Mouse (Mus musculus): ENCODE measurements at regions not wholly inside any gene's neighbourhood (a gene's known extent, or its start where the extent isn't known, plus 50 kb on each side); places are given as distances from the start of the nearest gene placed in this dataset.
A peak's percentile ranks its signal among the peaks of the same experiment; 100 is the strongest.

- H3K27me3 ChIP-seq: no peaks in the 10 kb centered on the region
- H3K9ac ChIP-seq: no peak overlapping the region
- no peak overlapping the region for H3K4me3 ChIP-seq
- no peak for ATAC-seq (replicated peaks; ENCODE audit: insufficient number of reproducible peaks, insufficient read depth, low FRiP score, low read depth)
- H3K36me3 ChIP-seq: no peaks in the 10 kb centered on the region
- no peaks in the 10 kb centered on the region for H3K9me3 ChIP-seq (replicated peaks)
- H3K4me2 ChIP-seq: no peak overlapping the region
- H3K27ac ChIP-seq: no peak overlapping the region
- peaks cover 10% of the 10 kb centered on the region for H3K4me1 ChIP-seq (replicated peaks)
Observed at GRCm38 (mm10) chr5:91744389-91744788, 218.5 kb downstream of the Rchy1 start.

GRCm38 (mm10) chr5:91740159-91740537 is 222.7 kb downstream of the Rchy1 start:
- H3K4me3 ChIP-seq: no peak overlapping the region
- no peak for ATAC-seq (replicated peaks; ENCODE audit: insufficient number of reproducible peaks, insufficient read depth, low FRiP score, low read depth)
- no peak overlapping the region for H3K9ac ChIP-seq
- WGBS: 34% methylated on average over 4 of the region's 4 CpGs
- H3K27ac ChIP-seq: peak overlapping the region; percentile 79
- H3K4me2 ChIP-seq: peak overlapping the region; percentile 24
- no peaks in the 10 kb centered on the region for H3K27me3 ChIP-seq
- no peaks in the 10 kb centered on the region for H3K9me3 ChIP-seq (replicated peaks)
- H3K36me3 ChIP-seq: no peaks in the 10 kb centered on the region
- peaks cover 11% of the 10 kb centered on the region for H3K4me1 ChIP-seq (replicated peaks)

- Histone ChIP-seq H3K4me3 (no peak overlapping the region), H3K4me2 (peak overlapping the region; percentile 24), H3K4me1 (replicated peaks) (peaks cover 11% of the 10 kb centered on the region), H3K9me3 (replicated peaks) (no peaks in the 10 kb centered on the region), H3K9ac (no peak overlapping the region), H3K27me3 (no peaks in the 10 kb centered on the region), H3K27ac (peak overlapping the region; percentile 79), H3K36me3 (no peaks in the 10 kb centered on the region)
- ATAC-seq (replicated peaks; ENCODE audit: insufficient number of reproducible peaks, insufficient read depth, low FRiP score, low read depth): peak; percentile 76; the same call in 1 of the 2 replicates
- WGBS: 25% methylated on average over 16 of the region's 16 CpGs
Observed at GRCm38 (mm10) chr5:91739433-91740158, 222.2 kb downstream of the Parm1 start.

- Histone ChIP-seq H3K4me2 (no peak overlapping the region), H3K36me3 (no peaks in the 10 kb centered on the region), H3K4me1 (replicated peaks) (no peaks in the 10 kb centered on the region), H3K9me3 (replicated peaks) (no peaks in the 10 kb centered on the region), H3K27me3 (no peaks in the 10 kb centered on the region), H3K27ac (no peak overlapping the region), H3K4me3 (no peak overlapping the region), H3K9ac (no peak overlapping the region)
- no peak for ATAC-seq (replicated peaks; ENCODE audit: insufficient number of reproducible peaks, insufficient read depth, low FRiP score, low read depth)
- 84% methylated on average over 5 of the region's 5 CpGs for WGBS
Observed at GRCm38 (mm10) chr5:91732002-91732401, 214.6 kb downstream of the Parm1 start.

- Histone ChIP-seq H3K9me3 (replicated peaks) (no peaks in the 10 kb centered on the region), H3K9ac (no peak overlapping the region), H3K4me1 (replicated peaks) (no peaks in the 10 kb centered on the region), H3K4me2 (no peak overlapping the region), H3K4me3 (no peak overlapping the region), H3K27ac (no peak overlapping the region), H3K36me3 (no peaks in the 10 kb centered on the region), H3K27me3 (no peaks in the 10 kb centered on the region)
- no peak for ATAC-seq (replicated peaks; ENCODE audit: insufficient number of reproducible peaks, insufficient read depth, low FRiP score, low read depth)
- WGBS: 74% methylated on average over 5 of the region's 5 CpGs
Observed at GRCm38 (mm10) chr5:91731155-91731554, 213.7 kb downstream of the Parm1 start.

GRCm38 (mm10) chr5:91729868-91730267 is 212.5 kb downstream of the Parm1 start:
- H3K4me1 ChIP-seq (replicated peaks): no peaks in the 10 kb centered on the region
- H3K27me3 ChIP-seq: no peaks in the 10 kb centered on the region
- H3K4me2 ChIP-seq: no peak overlapping the region
- H3K9me3 ChIP-seq (replicated peaks): no peaks in the 10 kb centered on the region
- H3K9ac ChIP-seq: no peak overlapping the region
- H3K4me3 ChIP-seq: no peak overlapping the region
- ATAC-seq (replicated peaks; ENCODE audit: insufficient number of reproducible peaks, insufficient read depth, low FRiP score, low read depth): no peak
- no peaks in the 10 kb centered on the region for H3K36me3 ChIP-seq
- 45% methylated on average over 3 of the region's 3 CpGs for WGBS
- H3K27ac ChIP-seq: no peak overlapping the region

- 62% methylated on average over 4 of the region's 4 CpGs for WGBS
- no peaks in the 10 kb centered on the region for H3K9me3 ChIP-seq (replicated peaks)
- no peak overlapping the region for H3K27ac ChIP-seq
- no peak for ATAC-seq (replicated peaks; ENCODE audit: insufficient number of reproducible peaks, insufficient read depth, low FRiP score, low read depth)
- H3K36me3 ChIP-seq: no peaks in the 10 kb centered on the region
- H3K4me3 ChIP-seq: no peak overlapping the region
- H3K27me3 ChIP-seq: no peaks in the 10 kb centered on the region
- H3K4me2 ChIP-seq: no peak overlapping the region
- H3K9ac ChIP-seq: no peak overlapping the region
- no peaks in the 10 kb centered on the region for H3K4me1 ChIP-seq (replicated peaks)
Observed at GRCm38 (mm10) chr5:91729415-91729814, 212.0 kb downstream of the Parm1 start.

- no peak overlapping the region for H3K27ac ChIP-seq
- H3K4me2 ChIP-seq: no peak overlapping the region
- no peaks in the 10 kb centered on the region for H3K27me3 ChIP-seq
- no peak overlapping the region for H3K4me3 ChIP-seq
- H3K9me3 ChIP-seq (replicated peaks): no peaks in the 10 kb centered on the region
- no peak for ATAC-seq (replicated peaks; ENCODE audit: insufficient number of reproducible peaks, insufficient read depth, low FRiP score, low read depth)
- no peaks in the 10 kb centered on the region for H3K36me3 ChIP-seq
- no peaks in the 10 kb centered on the region for H3K4me1 ChIP-seq (replicated peaks)
- H3K9ac ChIP-seq: no peak overlapping the region
- WGBS: 55% methylated on average over 2 of the region's 2 CpGs
Observed at GRCm38 (mm10) chr5:91727448-91727847, 210.0 kb downstream of the Parm1 start.

GRCm38 (mm10) chr5:91726118-91726500 is 208.7 kb downstream of the Parm1 start:
- WGBS: 59% methylated on average over 6 of the region's 6 CpGs
- no peak for ATAC-seq (replicated peaks; ENCODE audit: insufficient number of reproducible peaks, insufficient read depth, low FRiP score, low read depth)
- H3K36me3 ChIP-seq: no peaks in the 10 kb centered on the region
- no peak overlapping the region for H3K9ac ChIP-seq
- no peaks in the 10 kb centered on the region for H3K9me3 ChIP-seq (replicated peaks)
- H3K27me3 ChIP-seq: no peaks in the 10 kb centered on the region
- H3K27ac ChIP-seq: no peak overlapping the region
- no peak overlapping the region for H3K4me2 ChIP-seq
- no peak overlapping the region for H3K4me3 ChIP-seq
- 0 out of 2 replicates have a peak, but pooled peaks cover under 1% of the 10 kb centered on the region for H3K4me1 ChIP-seq (replicated peaks)

GRCm38 (mm10) chr5:91725380-91726117 is 208.1 kb downstream of the Parm1 start:
- Histone ChIP-seq H3K4me1 (replicated peaks) (0 out of 2 replicates have a peak, but pooled peaks cover 3% of the 10 kb centered on the region), H3K9me3 (replicated peaks) (no peaks in the 10 kb centered on the region), H3K36me3 (no peaks in the 10 kb centered on the region), H3K4me3 (no peak overlapping the region), H3K27me3 (no peaks in the 10 kb centered on the region), H3K4me2 (no peak overlapping the region), H3K9ac (no peak overlapping the region), H3K27ac (no peak overlapping the region)
- no peak for ATAC-seq (replicated peaks; ENCODE audit: insufficient number of reproducible peaks, insufficient read depth, low FRiP score, low read depth)
- WGBS: 50% methylated on average over 4 of the region's 4 CpGs

- Histone ChIP-seq H3K36me3 (no peaks in the 10 kb centered on the region), H3K27ac (no peak overlapping the region), H3K4me2 (no peak overlapping the region), H3K9me3 (replicated peaks) (no peaks in the 10 kb centered on the region), H3K27me3 (no peaks in the 10 kb centered on the region), H3K9ac (no peak overlapping the region), H3K4me1 (replicated peaks) (0 out of 2 replicates have a peak, but pooled peaks cover 3% of the 10 kb centered on the region), H3K4me3 (no peak overlapping the region)
- WGBS: 86% methylated on average over 1 of the region's 1 CpGs
- no peak for ATAC-seq (replicated peaks; ENCODE audit: insufficient number of reproducible peaks, insufficient read depth, low FRiP score, low read depth)
Observed at GRCm38 (mm10) chr5:91724881-91725280, 207.5 kb downstream of the Parm1 start.

- H3K36me3 ChIP-seq: no peaks in the 10 kb centered on the region
Observed at GRCm38 (mm10) chr5:91723416-91723815, 206.0 kb downstream of the Parm1 start.

More at GRCm38 (mm10) chr5:91723416-91723815, 206.0 kb downstream of the Parm1 start:
- no peak overlapping the region for H3K4me2 ChIP-seq
- H3K27ac ChIP-seq: no peak overlapping the region
- H3K27me3 ChIP-seq: no peaks in the 10 kb centered on the region
- no peaks in the 10 kb centered on the region for H3K9me3 ChIP-seq (replicated peaks)
- H3K9ac ChIP-seq: no peak overlapping the region
- 71% methylated on average over 1 of the region's 1 CpGs for WGBS
- H3K4me1 ChIP-seq (replicated peaks): 0 out of 2 replicates have a peak, but pooled peaks cover 3% of the 10 kb centered on the region
- no peak for ATAC-seq (replicated peaks; ENCODE audit: insufficient number of reproducible peaks, insufficient read depth, low FRiP score, low read depth)
- no peak overlapping the region for H3K4me3 ChIP-seq

Measured in heart, embryonic 15.5 days (tissue).